Mouse (Mus musculus): ENCODE measurements around the gene Naxd. TPM values are rescaled to one million over a fixed set of nuclear protein-coding genes. Genes with fewer than 3 reads are reported as not detected.
"Not testable (repeated sequence)": the region's sequence is repeated elsewhere in the genome, so short reads cannot be mapped to it uniquely, and the experiment has no call there.

Gene Naxd
- total RNA-seq, 4 experiments from 2014 or later, result 23.8 to 29.1 (median 26.4) TPM

GRCm38 (mm10) chr8:11510971-11511370, 13.7 kb downstream of the Naxd start:
- DNase-seq (ENCODE audit: low spot score in 2 of 2), result no peak

DNA sequence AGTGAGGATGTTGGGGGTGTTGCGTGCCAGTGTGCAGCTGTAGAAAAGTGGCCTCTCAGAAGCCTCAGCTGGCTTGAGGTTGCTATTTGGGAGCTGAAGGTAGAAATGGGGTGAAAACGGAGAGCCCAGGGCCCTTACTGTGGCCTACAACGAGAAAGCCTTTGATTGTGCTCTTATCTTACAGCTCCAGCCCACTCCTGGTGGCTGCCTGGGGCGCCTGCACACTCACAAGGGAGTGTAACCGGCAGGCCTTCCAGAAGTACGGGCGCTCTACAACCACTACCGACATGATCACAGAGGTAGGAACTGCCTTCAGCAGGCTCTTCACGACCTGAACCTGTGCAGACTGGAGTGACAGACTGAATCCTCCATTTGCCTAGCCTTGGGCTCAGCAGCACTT, 15.4 kb downstream of the Naxd start:
- no peak for DNase-seq (ENCODE audit: low spot score in 2 of 2)

DNA sequence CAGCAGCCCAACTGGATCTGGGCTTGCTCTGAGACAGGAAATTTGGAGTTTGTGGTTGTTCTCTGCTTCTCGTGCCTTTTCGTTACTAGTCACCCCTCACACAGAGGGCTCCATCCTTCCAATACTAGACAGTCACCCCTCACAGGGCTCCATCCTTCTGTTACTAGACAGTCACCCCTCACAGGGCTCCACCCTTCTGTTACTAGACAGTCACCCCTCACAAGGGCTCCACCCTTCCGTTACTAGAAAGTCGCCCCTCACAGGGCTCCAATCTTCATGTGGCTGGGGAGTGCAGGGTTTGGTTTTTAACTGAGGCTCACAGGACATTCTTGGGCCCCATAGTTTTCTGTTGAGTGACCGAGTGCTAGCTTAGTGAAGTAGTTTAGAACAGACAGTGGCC, 15.9 kb downstream of the Naxd start:
- DNase-seq (ENCODE audit: low spot score in 2 of 2), result no peak

DNA sequence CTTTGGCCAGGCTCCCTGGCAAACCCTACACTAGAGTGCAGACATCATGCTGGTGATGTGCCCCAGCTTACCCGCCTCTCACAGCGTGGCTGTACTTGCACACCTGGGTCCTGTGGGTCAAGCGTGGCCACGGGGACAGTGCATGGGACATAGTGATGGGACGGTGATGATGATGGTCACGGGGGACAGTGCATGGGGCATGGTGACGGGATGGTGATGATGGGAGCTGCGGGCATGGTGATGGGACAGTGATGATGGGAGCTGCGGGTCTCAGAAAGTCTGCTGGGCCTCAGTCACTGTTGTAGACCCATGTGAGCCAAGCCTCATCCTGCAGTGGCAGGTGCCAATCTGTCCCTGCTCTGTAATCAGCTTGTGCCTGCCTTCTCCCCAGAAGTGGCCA, 19.0 kb downstream of the Naxd start:
- DNase-seq (ENCODE audit: low spot score in 2 of 2), result no peak

- DNase-seq (ENCODE audit: low spot score in 2 of 2), result no peak
Measured at GRCm38 (mm10) chr8:11517366-11518055, 20.2 kb downstream of the Naxd start.

DNA sequence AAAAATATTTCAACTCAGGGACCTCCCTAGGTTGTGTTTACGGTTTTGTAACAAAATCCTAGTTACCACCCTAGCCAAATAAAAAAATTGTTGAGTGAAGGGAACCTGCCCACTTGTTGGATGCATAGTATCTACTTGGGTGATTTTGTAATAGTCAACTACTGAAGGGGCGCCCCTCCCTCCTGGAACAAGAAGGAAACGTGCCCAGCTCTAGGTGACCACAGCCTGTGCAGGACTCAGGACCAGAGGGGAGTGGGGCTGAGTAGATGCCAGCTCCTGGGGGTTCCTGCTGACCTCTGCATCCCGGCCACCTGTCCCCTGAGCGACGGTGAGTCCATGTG, 20.7 kb downstream of the Naxd start:
- no peak for DNase-seq (ENCODE audit: low spot score in 2 of 2)

GRCm38 (mm10) chr8:11518676-11519075, 21.4 kb downstream of the Naxd start:
- no peak for DNase-seq (ENCODE audit: low spot score in 2 of 2)

DNA sequence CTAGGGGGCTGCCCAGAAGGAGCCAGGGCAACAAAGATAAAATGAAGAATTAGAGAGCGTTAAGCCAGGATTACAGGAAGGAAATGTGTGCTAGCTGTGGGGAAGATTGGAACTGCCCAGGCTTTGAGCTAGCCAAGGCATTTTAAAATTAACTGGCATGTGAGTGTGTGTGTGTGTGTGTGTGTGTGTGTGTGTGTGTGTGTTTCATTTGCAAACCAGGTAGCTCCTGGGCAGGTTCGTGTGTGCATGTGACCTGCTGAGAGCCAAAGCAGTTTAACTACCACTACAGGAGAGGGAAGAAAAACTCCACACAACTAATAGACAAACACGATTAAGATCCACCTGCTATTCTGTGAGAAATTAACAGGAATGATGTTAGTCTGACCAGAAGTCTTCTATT, 26.0 kb downstream of the Naxd start:
- no peak for DNase-seq (ENCODE audit: low spot score in 2 of 2)

DNA sequence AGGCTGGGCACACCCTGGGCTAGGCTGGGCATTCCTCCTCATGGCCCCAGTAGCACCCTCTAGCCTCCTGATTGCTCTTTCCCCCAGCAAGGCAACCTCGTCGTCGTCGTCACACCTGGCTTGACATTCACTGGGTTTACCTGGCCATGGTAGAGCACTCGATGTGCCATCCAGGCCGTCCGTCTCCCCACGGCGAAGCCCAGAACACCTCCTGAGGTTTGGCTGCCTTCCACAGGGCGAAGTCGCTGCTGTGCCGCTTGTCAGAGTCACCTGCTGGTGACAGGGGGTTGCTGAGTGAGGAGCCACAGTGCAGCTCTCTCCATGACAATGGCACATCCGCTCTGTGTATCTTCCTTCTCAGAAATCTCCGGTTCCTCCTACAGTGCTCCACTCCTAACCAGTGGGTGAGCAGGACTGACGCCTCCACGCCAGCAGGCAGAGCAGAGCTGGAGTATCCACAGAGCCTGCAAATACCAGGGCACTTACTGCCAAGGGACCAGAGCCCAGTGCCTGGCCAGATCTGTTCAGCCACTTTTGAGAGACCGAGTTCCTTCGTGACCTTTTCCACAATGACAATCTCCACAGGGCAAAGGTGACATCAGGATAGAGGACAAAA, 33.0 kb downstream of the Naxd start:
- no peak for DNase-seq (ENCODE audit: low spot score in 2 of 2)

GRCm38 (mm10) chr8:11530849-11531248, 33.5 kb downstream of the Naxd start:
- DNase-seq (ENCODE audit: low spot score in 2 of 2), result no peak

GRCm38 (mm10) chr8:11534494-11534893, 37.2 kb downstream of the Naxd start:
- DNase-seq (ENCODE audit: low spot score in 2 of 2), result no peak

GRCm38 (mm10) chr8:11539049-11539448, 41.7 kb downstream of the Naxd start:
- DNase-seq (ENCODE audit: low spot score in 2 of 2), result no peak

GRCm38 (mm10) chr8:11540182-11540581, 42.9 kb downstream of the Naxd start:
- no peak for DNase-seq (ENCODE audit: low spot score in 2 of 2)

GRCm38 (mm10) chr8:11542031-11542430, 44.7 kb downstream of the Naxd start:
- DNase-seq (ENCODE audit: low spot score in 2 of 2), result no peak

DNA sequence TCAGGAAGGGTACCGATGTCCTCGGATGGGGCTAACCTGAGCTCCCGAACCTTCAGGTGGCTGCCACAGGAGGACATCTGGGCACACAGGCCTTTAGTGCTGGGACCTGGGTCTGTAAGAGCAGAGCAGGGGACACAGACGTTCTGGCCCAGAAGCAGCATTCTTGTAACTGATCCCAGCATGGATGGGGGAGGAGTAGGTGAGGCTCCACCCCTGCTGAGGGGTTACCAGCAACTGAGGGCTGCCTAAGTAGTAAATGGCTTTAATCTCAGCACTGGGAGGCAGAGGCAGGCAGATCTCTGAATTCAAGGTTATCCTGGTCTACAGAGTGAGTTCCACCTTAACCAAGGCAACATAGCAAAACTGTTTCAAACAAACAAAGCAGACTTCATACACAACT, 45.6 kb downstream of the Naxd start:
- no peak for DNase-seq (ENCODE audit: low spot score in 2 of 2)

DNA sequence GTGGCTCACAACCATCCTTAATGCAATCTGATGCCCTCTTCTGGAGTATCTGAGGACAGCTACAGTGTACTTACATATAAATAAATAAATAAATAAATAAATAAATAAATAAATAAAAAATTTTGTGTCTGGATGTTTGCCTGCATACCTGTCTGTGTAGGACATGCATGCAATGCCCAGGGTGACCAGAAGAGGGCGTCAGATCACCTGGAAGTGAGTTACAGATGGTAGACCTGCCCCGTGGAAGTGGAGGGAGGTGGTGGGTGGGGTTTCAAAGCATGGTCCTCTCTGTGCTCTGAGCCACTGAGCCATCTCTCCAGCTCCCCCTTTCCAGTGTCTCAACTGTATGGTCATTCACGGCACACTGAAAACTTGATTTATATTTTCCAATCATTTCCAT, 47.1 kb downstream of the Naxd start:
- DNase-seq (ENCODE audit: low spot score in 2 of 2), result peak; percentile 16 to 55

- no peak for DNase-seq (ENCODE audit: low spot score in 2 of 2)
Measured at GRCm38 (mm10) chr8:11547063-11547462, 49.8 kb downstream of the Naxd start.

GRCm38 (mm10) chr8:11549706-11550105, 52.4 kb downstream of the Naxd start:
- DNase-seq (ENCODE audit: low spot score in 2 of 2), result peak in 1 of 2 experiments; percentile 14

DNA sequence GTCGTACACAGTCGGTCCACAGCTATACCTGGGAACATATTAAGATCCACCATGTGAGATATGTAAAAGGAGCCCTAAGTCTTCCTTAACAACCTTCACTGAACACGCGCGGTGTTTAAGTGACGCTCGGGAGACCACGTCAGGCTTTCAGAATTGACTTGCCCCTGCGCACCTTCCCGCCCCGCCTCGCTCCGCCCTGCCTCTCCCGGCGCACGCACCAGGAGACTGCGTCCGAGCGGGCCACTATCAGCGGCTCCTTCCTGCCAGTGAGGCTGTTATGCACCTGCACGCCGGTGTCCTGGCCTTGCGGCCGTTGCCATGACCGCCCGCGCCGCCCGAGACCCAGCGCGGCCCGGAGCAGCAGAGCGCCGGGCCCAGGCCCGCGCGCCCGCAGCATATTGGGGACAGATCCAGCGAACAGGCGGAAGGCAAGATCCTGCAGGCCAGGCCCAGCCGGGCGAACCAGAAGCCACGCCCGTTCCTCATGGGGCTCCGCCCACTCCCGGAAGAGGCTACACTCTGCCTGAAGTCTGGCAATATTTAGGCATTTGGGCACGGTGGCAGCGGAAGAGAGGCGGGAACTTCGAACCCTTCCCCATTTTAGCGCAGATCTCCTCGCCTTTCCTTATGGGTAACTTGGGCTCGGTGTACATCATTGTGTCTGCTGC, 53.1 kb downstream of the Naxd start, which contains the start of gene Cars2:
TSS of gene Cars2 (minus strand) at position 503 of the 668 bp plus-strand sequence.
- peak; percentile 86 to 88 for DNase-seq (ENCODE audit: low spot score in 2 of 2)

DNA sequence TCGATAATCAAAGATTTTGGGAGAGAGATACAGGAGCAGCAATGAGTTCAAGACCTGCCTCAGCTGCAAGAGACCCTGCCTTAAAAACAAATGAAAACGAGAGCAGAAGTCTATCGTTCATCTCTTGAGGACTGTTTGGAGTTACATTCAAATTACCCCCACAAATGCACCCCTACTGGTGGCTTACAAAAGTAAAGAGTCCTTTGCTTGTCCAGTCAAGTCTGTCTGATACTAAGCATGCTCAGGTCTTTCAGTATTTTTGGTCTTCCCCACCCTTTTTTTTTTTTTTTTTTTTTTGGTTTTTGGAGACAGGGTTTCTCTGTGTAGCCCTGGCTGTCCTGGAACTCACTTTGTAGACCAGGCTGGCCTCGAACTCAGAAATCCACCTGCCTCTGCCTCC, 54.2 kb downstream of the Naxd start:
- not testable (repeated sequence) for DNase-seq (ENCODE audit: low spot score in 2 of 2)

GRCm38 (mm10) chr8:11552390-11552789, 55.1 kb downstream of the Naxd start:
- DNase-seq (ENCODE audit: low spot score in 2 of 2), result no peak

GRCm38 (mm10) chr8:11554799-11555719, 57.8 kb downstream of the Naxd start, which contains the start of gene Ing1:
Ing1 (plus strand) TSS chr8:11555571.
- peak; percentile 89 to 93 for DNase-seq (ENCODE audit: low spot score in 2 of 2)

Measured in gastrocnemius, adult 8-10 months (tissue).